Mouse (Mus musculus): ENCODE results near the gene Scgb1c1.

Scgb1c1 gene

GRCm38 (mm10) chr7:140844905-140845665 lies at the start of gene Scgb1c1:
Gene Scgb1c1 (plus strand): TSS chr7:140845547.
- peak; percentile 91 for DNase-seq (ENCODE audit: low read depth, low spot score)

- no peak for DNase-seq (ENCODE audit: low read depth, low spot score)
Measured at GRCm38 (mm10) chr7:140797619-140798018, 47.7 kb upstream of the Scgb1c1 start.

DNA sequence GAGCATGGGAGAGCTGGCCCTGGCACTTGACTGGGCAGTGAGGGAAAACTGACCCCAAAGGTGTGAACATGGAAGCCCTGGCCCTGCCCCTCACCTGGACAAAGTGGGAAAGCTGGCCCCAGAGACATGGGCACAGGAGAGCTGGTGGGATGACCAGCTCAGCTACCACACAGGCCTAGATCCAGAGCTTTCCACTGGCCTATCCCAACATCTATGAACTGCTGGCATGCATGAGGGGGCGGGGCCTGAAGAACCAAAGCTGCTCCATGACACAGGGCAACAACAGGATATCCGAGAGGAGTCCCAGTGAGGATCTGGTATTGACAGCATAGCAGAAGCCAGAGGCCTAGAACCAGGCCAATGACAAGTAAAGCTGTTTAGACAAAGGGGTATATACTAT lies 47.1 kb upstream of the Scgb1c1 start:
- DNase-seq (ENCODE audit: low read depth, low spot score), result no peak

- peak; percentile 4 for DNase-seq (ENCODE audit: low read depth, low spot score)
Measured at GRCm38 (mm10) chr7:140802629-140803028, 42.7 kb upstream of the Scgb1c1 start.

GRCm38 (mm10) chr7:140805704-140806103 lies 39.6 kb upstream of the Scgb1c1 start:
- peak; percentile 24 for DNase-seq (ENCODE audit: low read depth, low spot score)

DNA sequence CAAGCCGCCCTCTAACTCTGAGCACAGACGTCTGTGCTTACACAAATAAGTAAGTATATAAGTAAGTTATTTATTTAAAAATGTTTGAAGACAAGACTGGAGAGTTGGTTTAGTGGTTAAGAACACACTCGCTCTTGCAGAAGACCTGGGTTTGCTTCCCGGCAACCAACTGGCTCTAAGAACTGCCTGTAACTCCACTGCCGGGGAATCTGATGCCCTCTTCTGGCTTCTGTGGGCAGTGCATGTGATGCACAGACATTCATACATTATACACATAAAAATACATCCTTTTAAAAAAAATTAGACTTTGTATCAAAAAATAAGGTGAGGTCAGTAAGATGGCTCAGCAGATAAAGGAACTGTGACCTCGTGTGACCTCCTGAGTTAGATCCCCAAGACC lies 34.9 kb upstream of the Scgb1c1 start:
- DNase-seq (ENCODE audit: low read depth, low spot score), result no peak

DNA sequence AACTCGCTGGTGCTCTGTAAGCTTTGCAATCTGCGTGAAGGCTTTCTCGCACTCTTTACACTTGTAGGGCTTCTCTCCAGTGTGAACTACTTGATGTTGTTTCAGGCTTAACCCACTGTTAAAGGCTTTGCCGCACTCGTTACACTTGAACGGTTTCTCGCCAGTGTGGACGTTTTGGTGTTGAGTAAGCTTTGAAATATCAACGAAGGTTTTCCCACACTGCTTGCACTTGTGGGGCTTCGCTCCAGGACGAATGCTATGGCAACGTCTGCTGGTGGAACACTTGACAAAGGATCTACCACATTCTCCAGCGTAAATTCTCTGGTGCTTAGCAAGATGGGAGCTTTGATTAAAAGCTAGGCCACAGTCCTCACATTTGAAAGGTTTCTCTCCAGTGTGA lies 33.6 kb upstream of the Scgb1c1 start:
- no peak for DNase-seq (ENCODE audit: low read depth, low spot score)

DNA sequence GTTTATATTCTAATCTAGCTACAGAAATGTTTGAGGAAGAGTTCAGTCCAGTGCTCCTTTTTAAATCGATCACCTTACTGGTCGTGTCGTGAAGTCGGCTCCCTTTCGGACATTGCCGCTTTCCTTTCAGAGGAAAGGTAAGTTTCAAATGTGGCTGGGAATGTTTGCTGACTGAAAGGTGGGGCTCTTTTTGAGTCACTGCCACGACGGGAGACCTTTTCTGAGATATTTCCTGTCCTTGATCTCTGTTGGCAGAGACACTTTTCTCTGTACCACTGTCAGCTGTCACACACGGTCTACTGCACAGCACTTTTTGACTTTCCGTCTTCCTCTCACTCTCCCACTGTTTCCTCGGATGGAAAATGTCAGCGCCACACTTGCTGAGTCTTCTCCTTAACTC lies 32.5 kb upstream of the Scgb1c1 start:
- DNase-seq (ENCODE audit: low read depth, low spot score), result no peak

- DNase-seq (ENCODE audit: low read depth, low spot score), result no peak
Measured at GRCm38 (mm10) chr7:140820173-140820572, 25.2 kb upstream of the Scgb1c1 start.

DNA sequence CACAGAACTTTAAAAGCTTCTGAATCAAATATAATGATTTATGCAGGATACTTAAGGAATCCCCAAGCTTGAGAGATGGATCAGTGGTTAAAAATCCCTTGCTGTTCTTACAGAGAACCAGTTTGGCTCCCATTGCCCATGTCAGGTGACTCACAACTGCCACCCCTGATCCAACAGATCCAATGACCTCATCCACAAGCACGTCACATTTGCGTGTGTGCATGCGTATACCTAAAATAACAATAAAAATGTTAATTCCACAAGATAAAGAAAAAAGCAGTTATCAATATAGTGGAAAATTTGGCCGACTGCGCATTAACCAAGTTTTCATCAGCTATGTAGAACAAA lies 24.1 kb upstream of the Scgb1c1 start:
- DNase-seq (ENCODE audit: low read depth, low spot score), result no peak

DNA sequence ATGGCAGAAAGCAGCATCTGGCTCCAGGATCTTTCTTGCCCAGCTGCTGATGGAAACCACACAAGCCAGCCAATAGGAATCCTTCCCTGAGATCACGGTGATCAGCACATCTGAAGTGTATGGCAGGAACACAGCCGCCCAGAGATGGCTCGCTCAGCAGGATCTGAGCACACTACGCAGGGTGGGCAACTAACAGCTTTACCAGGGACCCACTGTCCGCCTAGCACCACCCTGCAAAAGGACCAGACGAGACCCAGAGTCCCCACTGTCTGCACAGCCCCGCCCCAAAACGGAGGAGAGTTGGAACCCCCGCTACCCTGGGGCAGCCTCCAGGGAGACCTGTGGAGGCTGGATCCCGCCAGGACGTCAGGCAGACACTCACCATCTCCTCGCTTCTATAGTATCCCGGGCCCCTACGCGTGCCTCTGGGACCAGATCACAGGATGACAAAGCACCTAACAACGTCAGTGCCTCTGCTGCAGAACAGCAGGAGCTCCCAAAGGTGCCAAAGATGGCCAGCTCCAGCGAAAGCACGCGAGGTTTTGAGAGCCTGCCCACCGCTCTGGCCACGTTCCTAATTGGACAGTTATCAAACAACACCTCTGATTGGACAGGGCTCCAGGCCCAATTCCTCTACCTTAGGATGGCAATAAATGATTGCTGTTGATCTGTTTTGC lies 23.6 kb upstream of the Scgb1c1 start, which contains the start of gene Zfp941:
Gene Zfp941 (minus strand): TSS at position 526 of the 677 bp plus-strand sequence.
- DNase-seq (ENCODE audit: low read depth, low spot score), result peak; percentile 74

DNA sequence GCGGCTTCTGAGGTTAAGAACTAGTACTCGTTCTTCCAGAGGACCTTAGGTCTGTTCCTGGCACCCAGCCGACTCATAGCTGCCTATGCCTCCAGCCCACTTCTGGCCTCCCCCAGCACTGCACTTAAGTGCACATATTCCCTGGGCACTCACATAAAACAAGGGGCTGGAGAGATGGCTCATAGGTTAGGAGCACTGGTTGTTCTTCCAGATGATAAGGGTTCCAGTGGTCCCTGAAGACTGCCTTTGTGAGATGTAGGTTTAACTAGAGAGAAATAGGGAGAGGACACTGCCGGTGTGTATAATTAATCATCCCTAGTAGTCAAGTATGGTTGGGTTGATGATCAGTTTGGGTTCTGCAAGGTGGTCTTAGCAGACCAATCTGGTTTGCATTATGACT lies 22.6 kb upstream of the Scgb1c1 start:
- DNase-seq (ENCODE audit: low read depth, low spot score), result no peak

DNA sequence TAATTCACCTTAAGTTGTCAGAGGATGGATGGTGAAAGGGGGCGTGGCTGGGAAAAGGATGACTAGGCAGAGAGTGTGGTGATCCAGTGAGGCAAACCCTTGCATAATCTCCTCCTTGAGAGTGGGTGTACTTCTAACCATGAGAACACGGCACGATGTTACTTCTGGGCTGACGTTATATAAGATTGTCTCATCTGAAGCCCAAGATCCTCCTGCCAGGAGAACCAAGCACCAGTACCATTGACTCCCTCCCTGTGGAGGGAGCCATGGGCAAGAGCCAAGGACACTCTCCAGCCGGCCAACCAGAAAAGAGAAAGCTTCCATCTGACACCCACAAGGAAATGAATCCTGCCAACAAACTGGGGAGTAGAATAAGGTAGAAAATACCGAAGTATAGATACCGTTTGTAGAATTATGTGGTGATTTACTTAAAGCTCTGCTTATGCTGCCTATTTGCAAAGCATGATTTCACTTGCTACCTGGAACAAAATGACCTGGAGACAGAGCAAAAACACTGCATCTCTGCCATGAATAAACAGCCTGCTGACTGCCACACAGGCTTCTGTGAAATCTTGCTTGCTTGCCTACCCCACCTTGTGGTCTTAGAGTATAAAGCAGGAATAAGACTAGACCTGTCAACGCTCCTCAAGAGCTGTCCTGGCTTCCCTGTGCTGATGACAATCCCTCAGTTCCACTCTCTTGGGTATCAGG lies 17.0 kb upstream of the Scgb1c1 start:
- DNase-seq (ENCODE audit: low read depth, low spot score), result peak; percentile 43

GRCm38 (mm10) chr7:140831447-140831846 lies 13.9 kb upstream of the Scgb1c1 start:
- no peak for DNase-seq (ENCODE audit: low read depth, low spot score)

- no peak for DNase-seq (ENCODE audit: low read depth, low spot score)
Measured at GRCm38 (mm10) chr7:140833341-140833740, 12.0 kb upstream of the Scgb1c1 start.

GRCm38 (mm10) chr7:140834968-140835757 lies 10.2 kb upstream of the Scgb1c1 start, which contains the start of gene Urah:
Gene Urah (plus strand): TSS chr7:140835018.
- no peak for DNase-seq (ENCODE audit: low read depth, low spot score)

DNA sequence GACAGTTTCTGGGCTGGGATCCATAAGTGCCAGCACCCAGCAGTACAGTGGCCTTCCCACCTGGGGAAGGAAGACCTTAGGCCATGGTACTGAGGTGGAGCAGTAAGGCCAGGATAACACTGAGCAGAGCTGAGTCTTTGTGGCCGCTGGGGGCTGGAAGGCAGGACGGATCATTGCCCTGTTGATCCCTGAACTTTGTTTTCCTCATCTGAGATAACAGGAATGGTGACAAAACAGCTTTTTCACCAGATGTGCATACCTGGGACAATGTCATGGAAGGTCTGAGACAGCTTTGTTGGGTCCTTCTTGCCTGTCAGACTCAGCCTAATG lies 9.6 kb upstream of the Scgb1c1 start:
- no peak for DNase-seq (ENCODE audit: low read depth, low spot score)

- DNase-seq (ENCODE audit: low read depth, low spot score), result no peak
Measured at GRCm38 (mm10) chr7:140836243-140837115, 8.9 kb upstream of the Scgb1c1 start.

DNA sequence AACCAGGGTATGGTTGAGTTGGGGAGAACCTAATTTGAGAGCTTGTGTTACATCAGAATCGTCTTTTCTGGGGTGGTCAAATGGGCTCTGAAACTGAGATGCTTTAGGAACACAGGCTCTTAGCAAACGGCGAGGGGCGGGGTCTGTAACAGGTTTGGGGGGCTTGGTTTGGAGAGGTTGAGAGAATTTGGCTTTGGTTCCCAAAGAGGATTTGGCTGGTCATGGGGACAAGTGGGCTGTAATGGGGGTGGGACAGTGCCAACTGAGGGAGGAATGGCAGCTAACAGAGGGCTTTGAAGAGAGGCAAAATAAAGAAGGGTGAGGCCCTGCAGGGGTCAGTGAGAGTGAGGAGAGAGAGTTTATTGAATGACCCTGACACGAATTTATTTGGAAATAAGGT lies 5.8 kb upstream of the Scgb1c1 start:
- DNase-seq (ENCODE audit: low read depth, low spot score), result no peak

DNA sequence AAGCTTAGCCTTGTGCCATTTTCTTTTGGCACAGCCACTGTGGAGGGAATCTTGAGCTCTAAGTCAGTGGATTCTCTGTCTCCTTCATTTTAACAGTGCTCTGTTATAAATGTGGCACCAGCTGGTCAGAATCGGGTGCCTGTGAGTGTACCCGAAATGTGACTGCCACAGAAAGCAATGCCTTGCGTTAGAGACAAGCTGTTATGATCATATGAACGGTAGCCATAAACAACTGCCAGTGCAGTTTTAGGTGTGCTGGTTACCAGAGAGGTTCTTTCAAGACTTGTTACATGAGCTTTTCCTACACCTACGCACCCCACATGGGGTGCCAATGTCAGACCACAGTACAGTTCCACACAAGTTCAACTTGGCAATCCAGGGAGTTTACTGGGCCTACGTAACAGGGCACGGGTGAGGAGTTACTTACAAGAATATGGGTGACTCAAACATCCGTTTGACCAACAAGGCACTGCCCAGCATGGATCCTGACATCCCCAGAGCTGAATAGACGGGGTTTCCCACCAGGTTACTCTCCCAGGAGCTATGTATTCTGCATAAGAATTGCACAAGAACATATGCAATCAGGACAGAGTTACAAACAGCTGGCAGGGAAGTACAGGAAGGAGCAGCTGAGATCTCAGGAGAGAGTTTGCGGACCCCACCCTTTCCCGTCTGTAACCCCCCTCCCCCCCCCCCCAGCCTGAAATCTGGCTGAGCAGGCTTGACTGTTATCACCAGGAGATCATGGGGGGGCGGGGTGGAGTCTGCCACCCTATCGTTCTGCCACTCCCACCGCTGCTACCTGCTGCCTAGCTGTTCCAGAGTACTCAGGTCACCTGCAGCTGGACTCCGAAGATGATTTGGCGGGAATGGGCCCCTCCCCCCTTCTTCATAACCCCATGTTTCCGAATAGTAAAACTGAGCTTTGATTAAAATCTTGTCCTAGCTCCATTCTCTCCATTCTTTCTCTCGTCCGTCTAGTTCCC lies 4.3 kb upstream of the Scgb1c1 start:
- DNase-seq (ENCODE audit: low read depth, low spot score), result no peak

Measured in mesoderm, embryonic 11.5 days (tissue).